Mouse (Mus musculus) telencephalon, adult 2 months (tissue): ENCODE results near the gene Hist2h3c2.

Experiments
- DNase-seq: peaks from one replicate; pipeline ENCODE4 v3.0.0-alpha.2; 2011; ENCODE audit warnings: low read depth, low spot score

Gene Hist2h3c2

DNA sequence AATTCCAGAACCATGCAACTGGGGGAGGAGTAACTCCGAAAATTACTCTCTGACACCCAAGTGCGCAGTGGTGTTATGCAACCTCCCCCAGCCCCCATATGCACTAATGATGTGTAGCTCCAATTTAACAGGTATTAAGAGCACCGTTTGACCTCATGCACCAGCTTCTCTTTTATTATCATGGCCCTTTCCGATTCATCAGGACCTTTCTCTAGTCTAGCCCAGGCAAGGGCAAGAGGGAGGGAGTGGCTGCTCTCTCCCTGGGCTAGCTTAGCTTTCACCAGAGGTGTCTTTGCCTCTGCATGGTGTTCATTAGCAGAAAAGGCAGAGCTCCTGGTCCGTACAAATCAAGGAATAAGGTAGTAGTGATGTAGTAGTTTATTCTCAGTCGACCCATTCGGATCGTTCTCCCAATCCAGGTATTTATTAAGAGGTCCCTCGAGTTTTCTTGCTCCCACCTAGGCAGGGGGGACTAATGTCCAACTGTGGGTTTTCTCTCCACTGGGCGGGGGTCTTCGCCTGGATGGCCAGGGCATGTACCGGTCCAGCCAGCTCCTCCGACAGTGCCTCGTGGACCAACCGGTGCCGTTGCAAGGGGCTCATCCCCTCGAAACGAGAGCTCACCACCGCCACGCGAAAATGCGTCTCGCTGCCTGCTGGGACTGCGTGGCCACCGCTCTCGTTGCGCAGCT is 42.3 kb downstream of the Hist2h3c2 start:
- DNase-seq = no peak

DNA sequence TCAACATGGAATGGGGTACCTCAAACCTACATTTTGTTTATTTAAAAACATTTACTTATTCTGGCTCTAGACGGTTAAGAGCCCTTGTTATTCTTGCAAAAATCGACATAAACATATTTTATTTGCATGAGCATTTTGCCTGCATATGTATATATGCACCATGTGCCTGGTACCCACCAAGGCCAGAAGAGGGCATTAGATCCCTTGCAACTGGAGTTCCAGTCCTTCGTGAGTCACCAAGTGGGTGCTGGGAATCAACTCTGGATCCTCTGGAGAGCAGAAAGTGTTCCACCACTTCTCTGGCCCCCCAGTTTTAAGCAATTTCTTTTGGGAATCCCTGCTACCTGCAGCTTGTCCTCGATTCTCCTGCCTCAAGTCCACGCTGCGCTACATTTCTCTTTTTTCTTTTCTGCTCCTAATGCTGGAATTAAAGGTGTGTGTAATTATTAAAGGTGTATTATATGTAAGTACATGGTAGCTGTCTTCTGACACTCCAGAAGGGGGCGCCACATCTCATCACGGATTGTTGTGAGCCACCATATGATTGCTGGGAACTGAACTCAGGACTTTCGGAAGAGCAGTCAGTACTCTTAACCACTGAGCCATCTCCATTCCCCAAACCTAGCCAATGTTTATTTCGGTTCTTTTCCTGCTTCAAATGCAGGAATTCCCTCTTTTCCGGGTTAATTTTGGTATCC is 43.2 kb downstream of the Hist2h3c2 start:
- DNase-seq = no peak

DNA sequence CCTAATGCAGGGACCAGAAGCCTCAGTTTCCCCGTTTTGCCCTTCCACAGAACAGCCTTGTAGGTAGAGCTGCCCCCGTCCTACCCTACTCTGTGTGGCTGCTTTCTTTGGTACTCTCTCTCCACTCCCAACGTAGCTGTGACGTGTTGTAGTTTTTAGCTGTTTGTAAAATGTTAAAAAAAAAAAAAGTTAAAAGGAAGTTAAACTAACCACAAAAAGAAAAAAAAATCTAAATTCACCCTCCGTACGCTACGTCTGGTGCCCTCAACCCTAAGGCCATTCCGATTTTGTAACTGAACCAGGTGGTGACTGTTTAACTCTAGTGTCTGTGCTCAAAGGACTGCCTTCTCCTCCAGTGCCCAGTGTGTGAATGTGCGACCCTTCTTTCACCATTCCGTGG is 44.0 kb downstream of the Hist2h3c2 start:
- DNase-seq = no peak

DNA sequence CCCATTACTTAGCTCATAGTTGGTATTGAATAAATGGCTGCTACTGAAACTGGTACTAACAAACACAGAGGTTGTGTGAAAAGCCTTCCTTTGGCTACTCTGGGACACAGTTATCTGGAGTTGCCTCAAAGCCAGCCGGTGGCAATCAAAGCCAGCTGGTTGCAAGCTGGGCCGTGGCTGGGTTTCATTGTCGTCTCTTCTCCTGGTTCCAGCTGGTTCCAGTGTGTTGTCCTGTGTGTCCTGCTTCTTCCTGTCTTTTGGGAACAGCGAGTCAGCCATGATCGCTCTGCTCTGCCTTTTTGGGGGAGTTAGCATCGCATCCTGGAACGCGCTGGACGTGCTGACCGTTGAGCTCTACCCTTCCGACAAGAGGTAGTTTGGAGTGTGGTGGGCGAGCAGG is 46.0 kb downstream of the Hist2h3c2 start:
- no peak for DNase-seq
